Mouse (Mus musculus) hindbrain, embryonic 11.5 days (tissue): ENCODE data around the gene Uimc1. TPM values are rescaled to one million over a fixed set of nuclear protein-coding genes. Genes with fewer than 3 reads are reported as not detected.
"Not testable (repeated sequence)": the region's sequence is repeated elsewhere in the genome, so short reads cannot be mapped to it uniquely, and the experiment has no call there.

Experiments used
- ATAC-seq: fragments of 200-750 bp; cut with Nextera tagmentation; 2 replicates; pipeline ENCODE4 v1.8.0; 2017; ENCODE audit warnings: mild to moderate bottlenecking, moderate TSS enrichment, moderate library complexity; ENCODE audit not compliant: low FRiP score
- DNase-seq: peaks from one replicate; pipeline ENCODE4 v3.0.0-alpha.2; 2015; ENCODE audit warnings: low spot score
- H3K27ac ChIP-seq: fragments of 300-500 bp; sonication (generic); 2 replicates; pipeline ENCODE4 v1.5.1; 2014; ENCODE audit warnings: mild to moderate bottlenecking, low read depth, low read length
- H3K27me3 ChIP-seq: fragments of 300-500 bp; sonication (generic); 2 replicates; pipeline ENCODE4 v1.6.1; 2014; ENCODE audit warnings: mild to moderate bottlenecking, low read length, moderate library complexity, mixed read lengths; ENCODE audit not compliant: control insufficient read depth, insufficient read depth
- H3K36me3 ChIP-seq: fragments of 300-500 bp; sonication (generic); 2 replicates; pipeline ENCODE4 v1.6.1; 2014; ENCODE audit warnings: mild to moderate bottlenecking, low read length, moderate library complexity, mixed read lengths; ENCODE audit not compliant: control insufficient read depth, insufficient read depth
- H3K4me1 ChIP-seq: fragments of 300-500 bp; sonication (generic); replicated peaks from 2 replicates; pipeline ENCODE4 v1.6.1; 2014; ENCODE audit warnings: low read length, mixed read lengths; ENCODE audit not compliant: control insufficient read depth, insufficient read depth
- H3K4me2 ChIP-seq: fragments of 300-500 bp; sonication (generic); replicated peaks from 2 replicates; pipeline ENCODE4 v1.6.1; 2014; ENCODE audit warnings: mild to moderate bottlenecking, low read depth, low read length
- H3K4me3 ChIP-seq: fragments of 300-500 bp; sonication (generic); 2 replicates; pipeline ENCODE4 v1.5.1; 2014; ENCODE audit warnings: low read depth, low read length
- H3K9ac ChIP-seq: fragments of 300-500 bp; sonication (generic); 2 replicates; pipeline ENCODE4 v1.6.1; 2014; ENCODE audit warnings: low read depth, low read length
- H3K9me3 ChIP-seq: fragments of 300-500 bp; sonication (generic); 2 replicates; pipeline ENCODE4 v1.6.1; 2016; ENCODE audit warnings: low read length; ENCODE audit not compliant: control insufficient read depth
- WGBS: fragments of 180-500 bp; shearing (Covaris S2); extraction: QIAGEN DNeasy Blood & Tissue Kit; methylation state at CpG from one replicate; pipeline ENCODE4 v1.1.7; 2014; 5-methylcytosine and 5-hydroxymethylcytosine counted together
- polyA plus RNA-seq: library from polyadenylated mRNA; unstranded; fragments of >200 nt; fragmentation: Nextera tagmentation; extraction: Ambion mirVana; gene quantifications from 2 replicates; pipeline ENCODE4 v1.2.1, GENCODE M21; 2014

Gene Uimc1
- polyA plus RNA-seq, 1 experiment from 2014 or later, result 21.5 TPM

DNA sequence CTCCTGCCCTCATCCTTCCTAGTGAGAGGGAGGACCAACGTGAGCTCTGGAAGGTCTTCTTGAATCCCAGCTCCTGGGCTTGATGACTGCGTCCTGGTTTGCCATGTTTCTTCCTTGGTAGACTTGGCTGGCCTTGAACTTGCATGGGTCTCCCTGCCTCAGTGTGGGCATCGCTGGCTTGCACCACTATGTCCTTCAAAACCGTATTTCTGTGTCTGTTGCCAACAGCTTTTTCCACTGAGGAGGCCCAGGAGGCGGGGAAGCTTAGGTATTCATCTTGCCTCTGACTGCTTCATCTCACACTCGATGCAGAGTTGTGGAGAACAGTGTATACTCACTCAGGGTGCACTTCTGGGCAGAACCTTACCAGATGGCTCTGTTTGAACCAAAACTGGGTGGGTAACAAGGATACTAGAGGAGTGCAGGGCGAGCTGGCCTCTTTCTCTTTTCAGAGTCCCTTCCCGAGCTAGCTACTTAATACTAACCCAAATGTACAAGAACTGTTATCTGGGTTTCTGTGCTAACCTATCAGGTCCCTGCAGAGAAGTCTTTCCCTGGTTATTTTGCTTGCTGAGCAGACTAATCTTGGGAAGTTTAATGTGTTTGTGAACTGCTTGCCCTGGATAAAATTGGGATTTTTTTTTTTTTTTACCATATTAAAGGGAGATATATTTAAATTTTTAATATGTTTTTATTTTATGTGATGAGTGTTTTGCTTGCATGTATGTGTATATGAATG is 6.0 kb upstream of the Uimc1 start:
- H3K4me2 ChIP-seq, result peak overlapping the region; percentile 75
- no peak for DNase-seq
- H3K4me1 ChIP-seq, result peaks cover 3% of the 10 kb centered on the region; the same call in 1 of the 2 replicates
- no peaks in the 10 kb centered on the region for H3K9me3 ChIP-seq
- peak overlapping the region; percentile 77; the same call in 1 of the 2 replicates for H3K27ac ChIP-seq
- H3K36me3 ChIP-seq, result no peaks in the 10 kb centered on the region
- peak overlapping the region; percentile 73 for H3K9ac ChIP-seq
- 26% methylated on average over 8 of the region's 8 CpGs for WGBS
- no peak for ATAC-seq
- no peaks in the 10 kb centered on the region for H3K27me3 ChIP-seq
- peak overlapping the region; percentile 63 for H3K4me3 ChIP-seq

DNA sequence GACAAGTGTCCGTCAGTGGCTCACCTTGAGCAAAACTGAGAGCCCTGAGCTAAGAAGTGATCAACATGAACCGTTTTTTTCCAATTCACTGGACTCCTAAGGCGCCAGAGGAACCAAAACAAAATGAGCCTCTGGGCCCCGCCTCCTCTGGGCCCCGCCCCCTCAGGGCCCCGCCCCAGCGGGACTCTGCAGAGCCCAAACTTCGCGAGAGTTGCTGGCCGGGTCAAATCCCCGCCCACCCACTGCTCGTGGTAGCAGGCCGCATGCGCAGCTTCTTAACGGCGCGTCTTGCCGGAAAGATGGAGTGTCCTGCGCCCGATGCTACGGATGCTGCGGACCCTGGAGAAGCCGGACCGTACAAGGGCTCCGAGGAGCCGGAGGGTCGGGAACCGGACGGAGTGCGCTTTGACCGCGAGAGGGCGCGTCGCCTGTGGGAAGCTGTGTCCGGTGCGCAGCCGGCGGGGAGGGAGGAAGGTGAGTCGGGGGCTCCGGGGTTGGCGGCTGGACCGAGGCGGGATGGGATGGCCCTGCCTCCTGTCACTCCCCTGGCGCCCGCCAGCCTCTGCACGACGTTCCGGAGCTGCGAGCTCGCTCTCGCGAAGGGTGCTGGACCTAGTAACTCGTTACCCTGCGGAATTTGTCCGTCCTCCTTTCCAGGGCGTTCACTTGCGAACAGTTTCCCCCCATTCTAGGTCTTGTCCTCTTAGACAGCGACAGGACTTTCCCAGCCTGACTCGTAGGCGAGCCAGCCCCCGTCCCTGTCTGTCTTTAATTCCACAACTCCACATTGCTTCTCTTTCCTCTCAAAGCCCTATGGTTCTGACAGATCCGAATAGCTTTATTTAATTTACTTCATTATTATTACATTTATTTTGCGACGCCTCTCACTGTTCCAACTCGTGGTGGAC is 5.2 kb upstream of the Uimc1 start, which contains the start of gene Zfp346:
TSS of gene Zfp346 (plus strand) at position 267 of the 908 bp plus-strand sequence.
- H3K9ac ChIP-seq, result peak within 1 kb of the TSS; percentile 73
- H3K9me3 ChIP-seq, result no peaks in the 10 kb centered on the region
- H3K4me2 ChIP-seq, result peak within 1 kb of the TSS; percentile 75
- peak within 1 kb of the TSS; percentile 77 for H3K27ac ChIP-seq
- peaks cover 3% of the 10 kb centered on the region; the same call in 1 of the 2 replicates for H3K4me1 ChIP-seq
- peak; percentile 93 for ATAC-seq
- DNase-seq, result peak; percentile 98
- H3K27me3 ChIP-seq, result no peaks in the 10 kb centered on the region
- peak within 1 kb of the TSS; percentile 63 for H3K4me3 ChIP-seq
- under 1% methylated on average over 60 of the region's 66 CpGs for WGBS
- H3K36me3 ChIP-seq, result no peaks in the 10 kb centered on the region

DNA sequence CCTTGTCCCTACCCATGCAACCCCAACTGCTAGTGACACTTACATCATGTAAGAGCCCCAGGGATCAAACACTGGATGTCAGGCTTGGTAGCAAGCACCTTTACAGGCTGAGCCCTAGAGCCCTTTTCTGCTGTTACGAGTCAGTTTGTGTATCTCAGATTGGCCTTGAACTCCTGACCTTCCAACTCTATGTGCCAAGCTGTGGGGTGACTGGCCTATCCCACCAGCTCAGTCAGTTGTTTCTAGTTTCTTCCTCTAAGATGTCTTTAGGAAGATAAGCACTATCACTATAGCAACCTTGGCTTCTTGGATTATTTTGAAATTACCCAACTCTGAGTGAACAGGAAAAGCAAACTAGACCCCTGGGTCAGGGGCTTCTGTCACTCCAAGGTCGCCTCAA is 3.3 kb upstream of the Uimc1 start:
- WGBS, result 73% methylated on average over 2 of the region's 2 CpGs
- no peak for ATAC-seq

DNA sequence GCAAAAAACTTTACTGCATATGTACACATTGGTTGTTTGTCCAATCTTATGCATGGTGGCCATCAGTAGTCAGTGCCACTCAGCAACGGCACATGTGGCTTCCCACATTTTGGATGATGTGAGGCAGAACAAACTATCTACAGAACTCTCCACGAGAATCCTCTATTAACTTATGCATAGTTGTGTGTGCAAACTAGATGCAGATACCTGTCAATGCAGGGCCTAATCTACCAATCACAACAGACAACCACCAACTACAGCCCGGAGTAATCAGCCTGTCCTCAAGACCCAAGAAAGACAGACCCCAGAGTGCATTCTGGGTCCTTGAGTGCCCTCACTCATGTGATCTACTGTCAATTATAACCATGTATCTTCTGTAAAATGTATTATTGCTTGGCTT is 2.3 kb upstream of the Uimc1 start:
- DNase-seq, result no peak
- no peak overlapping the region for H3K9ac ChIP-seq
- H3K27me3 ChIP-seq, result no peaks in the 10 kb centered on the region
- peaks cover 7% of the 10 kb centered on the region for H3K4me1 ChIP-seq
- ATAC-seq, result no peak
- H3K4me3 ChIP-seq, result no peak overlapping the region
- WGBS, result 92% methylated on average over 3 of the region's 3 CpGs
- no peaks in the 10 kb centered on the region for H3K9me3 ChIP-seq
- no peak overlapping the region for H3K27ac ChIP-seq
- no peaks in the 10 kb centered on the region for H3K36me3 ChIP-seq
- no peak overlapping the region for H3K4me2 ChIP-seq

More for the DNA sequence above, 3.3 kb upstream of the Uimc1 start:
- Histone ChIP-seq H3K36me3 (no peaks in the 10 kb centered on the region), H3K4me1 (peaks cover 7% of the 10 kb centered on the region), H3K27ac (no peak overlapping the region), H3K9ac (no peak overlapping the region), H3K9me3 (no peaks in the 10 kb centered on the region), H3K27me3 (no peaks in the 10 kb centered on the region), H3K4me3 (no peak overlapping the region), H3K4me2 (no peak overlapping the region)
- DNase-seq, result no peak

DNA sequence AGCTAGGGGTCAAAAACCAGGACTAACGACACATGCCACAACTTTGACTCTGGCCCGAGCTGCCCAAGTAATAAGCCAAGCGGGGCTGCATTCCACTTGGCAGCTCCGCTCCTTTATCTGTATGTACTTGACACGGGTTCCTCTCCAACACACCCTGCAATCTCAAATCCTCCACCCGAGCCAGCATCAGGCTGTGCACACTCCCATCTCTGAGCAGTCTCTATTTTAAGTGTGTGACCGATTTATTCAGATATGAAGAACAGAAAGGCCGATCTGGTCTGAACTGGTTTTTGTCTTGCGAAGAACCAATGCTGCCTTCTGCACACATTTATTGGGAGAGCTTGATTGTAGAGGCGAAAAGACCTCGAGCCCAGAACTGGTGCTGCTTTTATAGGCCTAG is 1.5 kb upstream of the Uimc1 start:
- Histone ChIP-seq H3K9me3 (no peaks in the 10 kb centered on the region), H3K27ac (no peak overlapping the region), H3K27me3 (no peaks in the 10 kb centered on the region), H3K4me2 (no peak overlapping the region), H3K36me3 (no peaks in the 10 kb centered on the region), H3K4me1 (peaks cover 7% of the 10 kb centered on the region), H3K4me3 (no peak overlapping the region), H3K9ac (no peak overlapping the region)
- DNase-seq, result no peak
- WGBS, result 98% methylated on average over 11 of the region's 11 CpGs
- no peak for ATAC-seq

- Histone ChIP-seq H3K9me3 (no peaks in the 10 kb centered on the region), H3K36me3 (no peaks in the 10 kb centered on the region), H3K4me3 (peak overlapping the region; percentile 78), H3K27ac (no peak overlapping the region), H3K9ac (peak overlapping the region; percentile 88), H3K4me2 (peak overlapping the region; percentile 56), H3K27me3 (no peaks in the 10 kb centered on the region), H3K4me1 (peaks cover 4% of the 10 kb centered on the region; the same call in 1 of the 2 replicates)
- 34% methylated on average over 20 of the region's 20 CpGs for WGBS
- ATAC-seq (no peak), DNase-seq (peak; percentile 52)
Measured at GRCm38 (mm10) chr13:55099066-55099725, 904 bp downstream of the Uimc1 start.

DNA sequence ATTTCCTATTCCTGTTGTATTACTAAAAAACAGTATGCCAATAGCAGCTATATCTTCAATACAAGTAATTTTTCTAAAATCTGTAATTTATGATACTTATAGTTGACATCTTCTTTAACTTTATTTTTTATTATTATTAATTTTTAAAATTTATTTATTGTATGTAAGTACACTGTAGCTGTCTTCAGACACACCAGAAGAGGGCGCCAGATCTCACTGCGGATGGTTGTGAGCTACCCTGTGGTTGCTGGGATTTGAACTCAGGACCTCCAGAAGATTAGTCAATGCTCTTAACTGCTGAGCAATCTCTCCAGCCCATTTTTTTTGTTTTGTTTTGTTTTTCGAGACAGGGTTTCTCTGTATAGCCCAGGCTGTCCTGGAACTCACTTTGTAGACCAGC is 2.3 kb downstream of the Uimc1 start:
- 95% methylated on average over 3 of the region's 3 CpGs for WGBS
- H3K4me3 ChIP-seq, ATAC-seq, H3K9ac ChIP-seq, H3K36me3 ChIP-seq, H3K9me3 ChIP-seq, DNase-seq, H3K27ac ChIP-seq, H3K4me1 ChIP-seq, H3K4me2 ChIP-seq, H3K27me3 ChIP-seq: not testable (repeated sequence)

GRCm38 (mm10) chr13:55092588-55092987 is 7.5 kb downstream of the Uimc1 start:
- Histone ChIP-seq H3K27me3 (no peaks in the 10 kb centered on the region), H3K36me3 (no peaks in the 10 kb centered on the region), H3K9ac (no peak overlapping the region), H3K27ac (no peak overlapping the region), H3K4me1 (no peaks in the 10 kb centered on the region), H3K9me3 (no peaks in the 10 kb centered on the region), H3K4me2 (no peak overlapping the region), H3K4me3 (no peak overlapping the region)
- no peak for ATAC-seq
- 91% methylated on average over 4 of the region's 4 CpGs for WGBS
- DNase-seq, result no peak
